Mouse (Mus musculus): ENCODE results near the gene Rhno1. TPM values are rescaled to one million over a fixed set of nuclear protein-coding genes. Genes with fewer than 3 reads are reported as not detected.

The Rhno1 gene
- total RNA-seq, 1 experiment from 2014 or later: 23.7 TPM

Other genes starting within 250 kb of the Rhno1 start
- 53.9 and 59.0 TPM in 2 replicates for gene Tspan9, start 219.3 kb downstream of the Rhno1 start, total RNA-seq (2021)
- 4.7 and 5.4 TPM in 2 replicates for gene Tead4, start 62.1 kb downstream of the Rhno1 start, total RNA-seq (2021)
- gene Tulp3, start 7.1 kb downstream of the Rhno1 start, total RNA-seq (2021): 28.9 and 36.7 TPM in 2 replicates
- 15.0 and 16.7 TPM in 2 replicates for gene Foxm1, start 56 bp upstream of the Rhno1 start, total RNA-seq (2021)
- not detected in 2 replicates for gene Tex52, start 12.5 kb upstream of the Rhno1 start, total RNA-seq (2021)
- not detected in 2 replicates for gene Gm44596, start 12.6 kb upstream of the Rhno1 start, total RNA-seq (2021)
- 2.7 and 2.9 TPM in 2 replicates for gene Nrip2, start 36.4 kb upstream of the Rhno1 start, total RNA-seq (2021)
- 21.6 and 35.8 TPM in 2 replicates for gene Itfg2, start 62.0 kb upstream of the Rhno1 start, total RNA-seq (2021)
- gene Fkbp4, start 75.8 kb upstream of the Rhno1 start, total RNA-seq (2021): 198 and 230 TPM in 2 replicates
- 21.9 and 306 TPM in 2 replicates for gene Pzp, start 163.8 kb upstream of the Rhno1 start, total RNA-seq (2021)
- 2.3 TPM in 1 of 2 replicates, not detected in the other for gene A2ml1, start 218.7 kb upstream of the Rhno1 start, total RNA-seq (2021)